Mouse (Mus musculus): ENCODE measurements around the gene Lekr1. TPM values are rescaled to one million over a fixed set of nuclear protein-coding genes. Genes with fewer than 3 reads are reported as not detected.

Gene Lekr1
- 6.4 and 7.8 TPM in 2 replicates for polyA plus RNA-seq (2015; fragmentation: Nextera tagmentation; extraction: Ambion mirVana)

DNA sequence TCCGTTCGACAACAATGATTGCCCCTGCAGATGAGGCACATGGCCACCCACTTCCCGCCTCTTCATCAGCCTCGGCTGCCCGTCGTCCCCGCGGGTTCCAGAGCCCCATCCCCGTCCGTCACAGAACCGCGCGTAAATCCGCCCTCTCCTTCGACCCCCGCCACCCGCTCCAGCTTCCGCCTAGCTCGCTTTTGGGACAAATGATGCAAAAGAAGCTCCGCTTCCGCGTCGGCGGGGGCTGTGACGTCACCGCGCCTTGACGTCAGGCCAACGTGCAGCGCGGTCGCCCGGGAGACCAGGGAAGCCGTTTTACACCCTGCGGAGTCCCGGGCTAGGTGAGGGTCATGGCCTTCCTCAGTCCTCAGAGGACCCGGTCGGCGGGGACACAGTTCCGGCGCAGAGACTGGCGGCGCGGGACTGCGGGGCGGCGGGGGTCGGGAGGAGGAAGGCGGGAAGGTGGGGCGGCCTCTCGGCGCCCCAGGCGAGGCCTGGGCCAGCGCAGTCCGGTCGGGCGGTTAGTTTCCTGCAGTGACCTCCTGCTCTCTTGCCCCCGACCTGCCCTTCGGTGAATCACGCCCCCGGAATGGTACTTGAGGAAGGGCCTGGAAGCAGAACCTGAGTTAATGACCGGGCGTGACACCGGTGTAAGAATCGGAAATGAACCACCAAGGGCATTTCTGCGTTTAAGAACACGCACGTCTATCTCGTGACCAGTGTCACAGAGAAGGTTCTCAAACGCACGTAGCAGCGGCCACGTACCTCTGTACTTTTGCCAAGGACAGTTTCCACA lies at the start of gene Lekr1:
TSS of gene Lekr1 (plus strand) at position 252 of the 790 bp plus-strand sequence.
- WGBS = 2% methylated on average over 73 of the region's 73 CpGs
- Histone ChIP-seq H3K27ac (replicated peaks) (peak within 1 kb of the TSS; percentile 74), H3K9me3 (no peaks in the 10 kb centered on the region), H3K36me3 (no peaks in the 10 kb centered on the region), H3K4me3 (peak within 1 kb of the TSS; percentile 77), H3K4me2 (peak within 1 kb of the TSS; percentile 68), H3K27me3 (no peaks in the 10 kb centered on the region), H3K9ac (peak within 1 kb of the TSS; percentile 80), H3K4me1 (replicated peaks) (peaks cover 10% of the 10 kb centered on the region)
- ATAC-seq (ENCODE audit: low read depth) = peak; percentile 96

DNA sequence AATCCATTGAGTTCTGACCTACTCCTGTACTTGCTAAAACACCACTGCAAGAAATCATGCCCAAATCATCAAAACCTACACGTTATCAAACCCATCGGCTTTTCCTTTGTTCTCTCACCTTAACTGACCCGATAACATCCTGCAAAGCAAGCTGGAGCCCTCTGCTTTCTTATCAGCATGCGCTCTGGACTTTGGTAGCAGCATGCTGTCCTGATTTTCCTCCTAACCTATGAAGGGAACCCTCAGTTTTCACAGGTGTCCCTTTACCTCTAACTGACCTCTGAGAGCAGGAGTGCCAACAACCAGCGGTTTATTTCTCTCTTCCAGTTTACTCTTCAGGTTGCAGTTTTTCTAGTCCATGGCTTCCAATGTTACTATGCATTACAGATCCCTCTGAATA lies 48.5 kb upstream of the Lekr1 start:
- Histone ChIP-seq H3K27ac (replicated peaks) (no peak overlapping the region), H3K4me3 (no peak overlapping the region), H3K9ac (no peak overlapping the region), H3K4me1 (replicated peaks) (no peaks in the 10 kb centered on the region), H3K9me3 (no peaks in the 10 kb centered on the region), H3K27me3 (no peaks in the 10 kb centered on the region), H3K4me2 (no peak overlapping the region), H3K36me3 (no peaks in the 10 kb centered on the region)
- ATAC-seq (ENCODE audit: low read depth) = no peak
- WGBS = 78% methylated on average over 5 of the region's 5 CpGs

DNA sequence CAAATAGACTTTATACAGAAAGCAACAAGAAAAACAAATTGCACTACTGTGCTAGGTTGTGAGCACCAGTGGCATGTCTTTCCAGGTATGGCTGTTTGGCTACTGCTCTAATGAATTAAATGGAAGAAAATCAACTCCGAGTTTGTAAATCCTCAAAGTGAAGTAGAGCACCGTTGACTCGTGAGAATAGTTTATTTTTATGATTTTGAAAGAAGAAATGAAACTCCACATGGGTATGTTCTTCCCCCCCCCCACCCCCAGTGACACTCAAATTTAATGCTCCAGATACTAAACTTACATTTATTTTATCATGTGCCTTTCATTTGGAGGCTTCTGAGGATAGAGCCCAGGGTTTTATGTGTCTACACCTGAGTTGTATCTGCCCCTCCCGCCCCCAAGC lies 46.7 kb upstream of the Lekr1 start:
- H3K4me2 ChIP-seq = no peak overlapping the region
- WGBS = 84% methylated on average over 4 of the region's 4 CpGs
- no peaks in the 10 kb centered on the region for H3K27me3 ChIP-seq

DNA sequence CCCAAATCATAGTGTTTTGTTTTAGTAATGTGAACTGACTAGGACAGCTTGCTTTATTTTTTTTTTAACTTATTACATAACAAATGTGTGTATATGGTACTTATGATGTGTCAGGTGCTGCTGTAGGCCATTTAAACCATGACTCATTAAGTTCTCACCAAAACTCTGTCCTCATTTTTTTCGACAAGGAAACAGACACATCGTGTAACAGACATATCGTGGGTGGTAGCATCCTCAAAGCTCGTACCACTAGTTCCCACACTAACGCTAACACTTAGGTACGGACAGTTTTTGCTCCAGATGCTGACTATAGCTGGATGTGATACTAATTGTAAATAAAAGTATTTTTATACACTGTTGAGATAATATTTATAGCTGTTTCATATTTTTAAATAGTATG lies 43.0 kb upstream of the Lekr1 start:
- Histone ChIP-seq H3K4me3 (no peak overlapping the region), H3K9me3 (no peaks in the 10 kb centered on the region), H3K36me3 (no peaks in the 10 kb centered on the region), H3K27ac (replicated peaks) (no peak overlapping the region), H3K4me2 (no peak overlapping the region), H3K27me3 (no peaks in the 10 kb centered on the region), H3K9ac (no peak overlapping the region), H3K4me1 (replicated peaks) (0 out of 2 replicates have a peak, but pooled peaks cover 11% of the 10 kb centered on the region)
- WGBS = 95% methylated on average over 6 of the region's 6 CpGs
- no peak for ATAC-seq (ENCODE audit: low read depth)

More for the DNA sequence above, 46.7 kb upstream of the Lekr1 start:
- H3K9me3 ChIP-seq = no peaks in the 10 kb centered on the region
- no peak for ATAC-seq (ENCODE audit: low read depth)
- H3K9ac ChIP-seq = no peak overlapping the region
- no peak overlapping the region for H3K4me3 ChIP-seq
- no peak overlapping the region for H3K27ac ChIP-seq (replicated peaks)
- no peaks in the 10 kb centered on the region for H3K36me3 ChIP-seq
- no peaks in the 10 kb centered on the region for H3K4me1 ChIP-seq (replicated peaks)

DNA sequence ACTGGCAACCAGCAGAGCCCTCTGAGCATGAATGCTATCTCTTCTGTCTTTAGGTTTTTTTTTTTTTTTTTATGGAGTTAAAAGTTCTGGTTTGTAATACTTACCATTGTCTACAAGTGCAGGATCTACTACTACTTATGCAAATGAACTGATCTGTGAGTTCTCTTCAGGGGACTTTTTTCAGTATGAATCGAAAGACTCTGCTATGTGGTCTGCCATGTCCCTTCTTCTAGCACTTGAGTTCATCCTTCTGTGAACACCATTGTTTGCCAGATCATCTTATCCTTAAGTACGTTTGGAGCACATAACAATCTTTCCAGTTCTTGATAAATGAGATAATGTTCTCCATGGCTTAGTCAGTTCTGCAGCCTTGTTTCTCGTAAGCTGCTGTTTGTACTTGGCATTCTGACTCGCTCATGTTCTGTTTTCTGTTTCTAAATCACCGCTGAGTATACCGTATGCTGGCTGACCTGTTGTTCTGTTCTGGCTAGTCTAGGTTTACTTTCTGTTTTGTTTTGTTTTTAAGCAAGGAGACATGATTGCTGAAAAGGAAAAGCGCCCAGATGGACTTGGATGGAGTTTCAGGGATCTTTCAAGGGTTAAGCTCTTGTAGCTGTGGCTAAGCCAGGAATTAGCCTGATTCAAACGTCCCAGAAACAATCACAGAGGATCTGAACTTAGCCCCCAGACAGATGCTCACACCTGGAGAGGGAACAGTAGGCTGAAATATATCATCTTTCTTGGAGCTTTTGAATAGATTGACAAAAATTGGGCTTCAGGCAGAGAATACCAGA lies 40.3 kb upstream of the Lekr1 start:
- H3K36me3 ChIP-seq = no peaks in the 10 kb centered on the region
- no peaks in the 10 kb centered on the region for H3K9me3 ChIP-seq
- no peak overlapping the region for H3K4me3 ChIP-seq
- H3K4me2 ChIP-seq = no peak overlapping the region
- no peak overlapping the region for H3K9ac ChIP-seq
- H3K27me3 ChIP-seq = no peaks in the 10 kb centered on the region
- 83% methylated on average over 8 of the region's 8 CpGs for WGBS
- no peak for ATAC-seq (ENCODE audit: low read depth)
- H3K27ac ChIP-seq (replicated peaks) = no peak overlapping the region
- 0 out of 2 replicates have a peak, but pooled peaks cover 11% of the 10 kb centered on the region for H3K4me1 ChIP-seq (replicated peaks)

DNA sequence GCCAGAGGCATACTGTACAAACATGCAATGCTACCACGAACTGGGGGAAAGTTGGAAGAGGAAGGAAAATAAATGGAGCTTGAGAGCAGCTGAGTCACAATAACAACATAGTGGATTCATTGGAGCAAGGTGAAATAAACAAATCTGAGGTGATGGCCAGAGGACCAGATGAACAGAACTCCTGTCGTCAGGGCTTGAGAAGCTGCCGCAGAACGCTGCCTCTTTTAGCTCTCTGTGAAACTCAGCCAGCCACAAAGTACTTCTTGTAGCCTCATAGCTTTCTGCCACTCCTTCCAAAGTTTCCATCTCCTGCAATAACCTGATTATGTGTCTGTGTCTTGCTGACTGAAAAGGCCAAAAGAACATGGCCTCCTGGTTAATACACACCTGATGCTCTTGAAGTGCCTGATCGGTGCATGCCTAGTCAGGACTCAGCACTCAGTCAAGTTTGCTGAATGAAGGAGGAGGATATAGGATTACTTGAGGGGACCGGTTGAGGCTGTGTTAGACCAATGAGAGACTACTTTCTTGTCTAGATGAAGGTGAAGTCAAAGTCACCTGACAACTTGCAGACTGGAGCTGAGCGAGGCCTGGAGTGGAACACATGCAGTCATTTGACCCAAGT lies 39.6 kb upstream of the Lekr1 start:
- Histone ChIP-seq H3K4me2 (no peak overlapping the region), H3K4me3 (no peak overlapping the region), H3K4me1 (replicated peaks) (0 out of 2 replicates have a peak, but pooled peaks cover 11% of the 10 kb centered on the region), H3K9ac (no peak overlapping the region), H3K36me3 (no peaks in the 10 kb centered on the region), H3K27ac (replicated peaks) (no peak overlapping the region), H3K9me3 (no peaks in the 10 kb centered on the region), H3K27me3 (no peaks in the 10 kb centered on the region)
- 83% methylated on average over 7 of the region's 7 CpGs for WGBS
- no peak for ATAC-seq (ENCODE audit: low read depth)

DNA sequence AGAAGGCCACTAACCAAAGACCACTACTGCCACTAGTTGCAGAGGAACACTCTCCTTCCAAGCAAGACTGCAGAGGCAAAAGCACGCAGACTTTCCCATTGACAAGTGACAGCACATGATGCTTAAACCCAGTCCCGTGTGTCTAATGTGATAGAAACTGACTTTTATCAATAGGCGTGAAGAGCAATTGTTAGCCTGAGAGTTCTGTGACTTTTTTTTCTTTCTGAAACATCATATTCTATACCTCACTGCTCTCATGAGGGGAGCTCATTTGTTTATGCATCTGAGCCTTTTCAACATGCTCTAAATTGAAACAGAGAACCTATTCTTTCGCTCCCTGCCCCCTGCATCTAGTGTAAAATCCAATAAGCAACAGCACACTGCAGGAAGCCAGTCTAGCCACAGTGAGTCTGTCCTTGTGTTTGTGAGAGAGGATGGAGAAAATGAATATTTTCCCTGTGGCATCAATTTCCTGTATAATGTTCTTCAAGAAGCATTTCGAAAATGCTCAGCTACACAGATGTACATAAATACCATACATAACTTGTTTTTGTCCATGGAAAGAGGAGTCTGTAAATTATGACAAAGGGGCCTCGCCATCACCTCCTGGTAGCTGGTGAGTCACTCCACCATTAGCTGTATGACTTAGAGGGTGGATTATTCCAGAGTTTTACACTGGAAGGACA lies 38.9 kb upstream of the Lekr1 start:
- no peak overlapping the region for H3K4me3 ChIP-seq
- 37% methylated on average over 6 of the region's 6 CpGs for WGBS
- no peaks in the 10 kb centered on the region for H3K27me3 ChIP-seq
- no peak overlapping the region for H3K9ac ChIP-seq
- H3K4me1 ChIP-seq (replicated peaks) = 0 out of 2 replicates have a peak, but pooled peaks cover 11% of the 10 kb centered on the region
- H3K36me3 ChIP-seq = no peaks in the 10 kb centered on the region
- H3K27ac ChIP-seq (replicated peaks) = no peak overlapping the region
- 0 out of 2 replicates have a peak, but pooled peaks have one; percentile 19 for ATAC-seq (ENCODE audit: low read depth)
- H3K4me2 ChIP-seq = no peak overlapping the region
- H3K9me3 ChIP-seq = no peaks in the 10 kb centered on the region

DNA sequence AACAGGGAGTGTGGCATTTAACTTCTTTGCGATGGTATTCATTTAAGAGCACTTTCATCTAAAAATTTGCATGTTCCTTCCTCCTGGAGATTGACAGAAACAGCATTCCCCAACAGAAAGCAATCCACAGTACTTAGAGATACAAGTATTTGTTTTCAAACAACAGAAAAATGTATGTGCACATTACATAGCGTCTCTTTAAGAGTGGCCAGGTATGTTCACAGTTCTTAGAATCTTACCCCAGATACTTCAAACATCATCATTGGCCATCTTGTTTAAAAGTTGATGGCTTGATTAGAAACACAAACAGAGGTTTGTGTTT lies 38.4 kb upstream of the Lekr1 start:
- no peaks in the 10 kb centered on the region for H3K9me3 ChIP-seq
- H3K27ac ChIP-seq (replicated peaks) = no peak overlapping the region
- H3K4me3 ChIP-seq = no peak overlapping the region
- no peaks in the 10 kb centered on the region for H3K27me3 ChIP-seq
- H3K9ac ChIP-seq = no peak overlapping the region
- 0 out of 2 replicates have a peak, but pooled peaks cover 11% of the 10 kb centered on the region for H3K4me1 ChIP-seq (replicated peaks)
- no peak overlapping the region for H3K4me2 ChIP-seq
- WGBS = 77% methylated on average over 2 of the region's 2 CpGs
- no peaks in the 10 kb centered on the region for H3K36me3 ChIP-seq
- no peak for ATAC-seq (ENCODE audit: low read depth)

DNA sequence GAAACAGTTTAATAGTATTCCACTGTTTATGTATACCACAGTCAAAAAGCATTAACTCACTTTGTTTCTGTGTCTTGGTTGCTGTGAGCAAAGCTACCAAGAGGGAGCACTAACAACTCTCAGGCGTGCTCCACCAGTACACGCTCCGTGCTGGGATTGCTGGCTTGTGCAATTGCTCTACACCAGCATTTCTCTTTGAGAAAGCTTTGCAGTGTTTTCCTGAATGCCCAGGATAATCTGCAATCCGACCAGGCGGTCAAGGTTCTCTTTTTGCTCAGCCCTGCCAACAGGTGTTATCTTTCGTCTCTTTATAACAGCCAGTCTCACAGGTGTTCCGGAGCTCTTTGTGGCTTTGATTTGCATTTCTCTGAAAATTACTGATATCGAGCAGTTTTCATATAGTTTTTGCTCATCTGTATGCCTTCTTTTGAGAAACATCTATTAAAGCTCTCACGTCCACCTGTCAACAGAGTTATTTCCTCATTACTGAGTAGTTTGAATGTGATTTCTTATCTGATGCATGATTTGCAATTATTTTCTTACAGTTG lies 36.4 kb upstream of the Lekr1 start:
- Histone ChIP-seq H3K27me3 (no peaks in the 10 kb centered on the region), H3K27ac (replicated peaks) (no peak overlapping the region), H3K4me1 (replicated peaks) (peaks cover 11% of the 10 kb centered on the region; the same call in 1 of the 2 replicates), H3K36me3 (no peaks in the 10 kb centered on the region), H3K9ac (no peak overlapping the region), H3K4me3 (no peak overlapping the region), H3K4me2 (no peak overlapping the region), H3K9me3 (no peaks in the 10 kb centered on the region)
- 86% methylated on average over 9 of the region's 9 CpGs for whole genome bisulfite sequencing
- no peak for ATAC-seq (ENCODE audit: low read depth)

DNA sequence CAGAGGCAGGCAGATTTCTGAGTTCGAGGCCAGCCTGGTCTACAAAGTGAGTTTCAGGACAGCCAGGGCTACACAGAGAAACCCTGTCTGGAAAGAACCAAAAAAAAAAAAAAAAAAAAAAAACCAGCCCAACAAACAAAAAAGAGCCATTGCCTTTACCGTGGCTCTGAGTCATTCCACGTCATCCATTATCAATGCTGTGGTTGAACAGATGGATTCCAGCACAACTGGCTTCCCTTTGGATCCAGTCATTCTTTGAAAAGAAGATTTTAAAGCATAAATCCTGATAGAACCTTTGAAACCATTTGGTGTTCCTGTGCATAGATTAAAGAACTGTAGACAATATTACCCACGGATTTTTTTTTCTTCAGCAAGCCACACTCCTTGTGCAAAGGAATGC lies 32.4 kb upstream of the Lekr1 start:
- H3K9me3 ChIP-seq = no peaks in the 10 kb centered on the region
- peaks cover 7% of the 10 kb centered on the region; the same call in 1 of the 2 replicates for H3K4me1 ChIP-seq (replicated peaks)
- H3K36me3 ChIP-seq = no peaks in the 10 kb centered on the region
- H3K9ac ChIP-seq = no peak overlapping the region
- H3K4me3 ChIP-seq = no peak overlapping the region
- no peaks in the 10 kb centered on the region for H3K27me3 ChIP-seq
- no peak overlapping the region for H3K4me2 ChIP-seq
- no peak overlapping the region for H3K27ac ChIP-seq (replicated peaks)
- 66% methylated on average over 4 of the region's 4 CpGs for WGBS
- ATAC-seq (ENCODE audit: low read depth) = no peak

DNA sequence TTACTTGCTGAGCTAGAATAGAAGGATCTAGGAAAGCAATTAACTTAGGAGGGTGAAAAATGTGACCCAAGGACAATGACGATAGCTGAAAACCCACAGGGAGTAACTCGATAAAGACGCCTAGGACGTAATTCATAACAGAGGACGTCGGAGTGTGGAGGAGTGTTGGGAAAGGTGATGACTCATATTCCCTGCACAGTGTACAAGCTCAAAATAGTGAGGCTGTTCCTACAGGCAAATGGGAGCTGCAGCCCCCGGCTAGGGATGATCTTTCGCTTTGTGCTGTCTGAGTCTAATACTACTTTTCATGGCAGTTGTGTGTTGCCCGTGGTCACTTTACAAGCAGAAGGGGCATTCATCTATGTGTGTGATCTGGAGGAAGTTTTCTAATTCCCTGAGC lies 30.0 kb upstream of the Lekr1 start:
- no peak for ATAC-seq (ENCODE audit: low read depth)
- H3K4me3 ChIP-seq = no peak overlapping the region
- no peak overlapping the region for H3K4me2 ChIP-seq
- no peak overlapping the region for H3K9ac ChIP-seq
- peaks cover 7% of the 10 kb centered on the region; the same call in 1 of the 2 replicates for H3K4me1 ChIP-seq (replicated peaks)
- H3K9me3 ChIP-seq = no peaks in the 10 kb centered on the region
- WGBS = 56% methylated on average over 9 of the region's 9 CpGs
- H3K27me3 ChIP-seq = no peaks in the 10 kb centered on the region
- H3K36me3 ChIP-seq = no peaks in the 10 kb centered on the region
- no peak overlapping the region for H3K27ac ChIP-seq (replicated peaks)
